10 mouse cellular contexts compared by ENCODE assay signal in the genomic region with DNA sequence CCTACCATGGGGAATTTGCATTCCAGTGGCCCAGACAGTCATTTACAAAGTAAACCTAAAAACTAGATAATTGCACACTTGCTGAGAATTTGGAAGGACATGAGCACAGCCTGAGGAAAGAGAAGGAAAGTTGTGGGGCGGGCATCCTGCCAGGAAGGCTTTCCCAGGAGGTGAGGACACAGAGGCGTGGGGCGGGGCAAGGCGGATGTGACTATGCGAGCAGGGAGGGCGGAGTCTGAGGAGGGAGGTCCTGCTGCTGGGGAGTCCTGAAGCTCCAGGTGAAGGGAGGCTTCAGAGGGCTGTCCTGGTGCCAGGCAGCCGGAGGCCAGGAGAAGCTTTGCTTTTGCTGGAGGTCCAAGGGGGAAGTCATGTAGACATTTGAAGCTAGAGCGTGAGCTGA.
DNase-seq lines count a peak whose midpoint lies in the region; ATAC-seq and TF ChIP-seq lines count a peak whose summit lies in the region.
"Had no signal": no experiment of that assay in that cellular context is flagged by ENCODE, and none has a peak within 500 bp of the region (broad histone marks: within the 10 kb centered on the region; RNA-seq: fewer than 3 reads in every experiment).

No protein-coding gene starts in this region.

- WGBS in hindbrain, embryonic 12.5 days: 66% methylated on average over 8 of the region's 8 CpGs
- WGBS in forebrain, postnatal 0 days: 64% methylated on average over 8 of the region's 8 CpGs

- no peak overlapping the region for H3K27ac ChIP-seq in hindbrain, embryonic 12.5 days
- H3K27ac ChIP-seq in forebrain, postnatal 0 days (ENCODE audit: low read depth, low read length): no peak overlapping the region

- H3K9me3 ChIP-seq in hindbrain, embryonic 12.5 days (replicated peaks): no peaks in the 10 kb centered on the region
- no peaks in the 10 kb centered on the region for H3K9me3 ChIP-seq in forebrain, postnatal 0 days (ENCODE audit: low read length)
- H3K9me3 ChIP-seq: megakaryocyte, embryonic 14.5 days had no signal

- H3K36me3 ChIP-seq in hindbrain, embryonic 12.5 days: no peaks in the 10 kb centered on the region
- H3K36me3 ChIP-seq in forebrain, postnatal 0 days (ENCODE audit: insufficient read depth): no peaks in the 10 kb centered on the region

- H3K4me1 ChIP-seq in hindbrain, embryonic 12.5 days: peaks cover 4% of the 10 kb centered on the region; the same call in 1 of the 2 replicates
- H3K4me1 ChIP-seq in forebrain, postnatal 0 days (ENCODE audit: insufficient read depth): no peaks in the 10 kb centered on the region

- H3K4me3 ChIP-seq in hindbrain, embryonic 12.5 days: no peak overlapping the region
- no peak overlapping the region for H3K4me3 ChIP-seq in forebrain, postnatal 0 days (ENCODE audit: low read depth, low read length)
- H3K4me3 ChIP-seq: erythroblast, embryonic 14.5 days; megakaryocyte, embryonic 14.5 days had no signal

- no peak for TF ChIP-seq CTCF in forebrain, postnatal 0 days (IDR thresholded peaks at IDR 0.05; ENCODE audit: low read depth)

- peak; percentile 41 for DNase-seq in cerebellum, adult 9-11 months
- DNase-seq in cerebellum, adult 11 months: no peak
- peak; percentile 12 for DNase-seq in Muller cell, postnatal 12 days (ENCODE audit: inconsistent ontology term)
- DNase-seq in heart, postnatal 25 days (ENCODE audit: low spot score): peak; percentile 38
- peak; percentile 79 for DNase-seq in lung, postnatal 14 days
- DNase-seq in embryo, embryonic 10 days (ENCODE audit: low spot score): no peak
- no peak for DNase-seq in forebrain, postnatal 0 days

- no peak overlapping the region for H3K4me2 ChIP-seq in hindbrain, embryonic 12.5 days (replicated peaks)
- no peak overlapping the region for H3K4me2 ChIP-seq in forebrain, postnatal 0 days (ENCODE audit: low read depth)

- H3K9ac ChIP-seq in hindbrain, embryonic 12.5 days: no peak overlapping the region
- H3K9ac ChIP-seq in forebrain, postnatal 0 days: no peak overlapping the region

- ATAC-seq in hindbrain, embryonic 12.5 days (ENCODE audit: low FRiP score): no peak
- no peak for ATAC-seq in forebrain, postnatal 0 days

- H3K27me3 ChIP-seq in hindbrain, embryonic 12.5 days: no peaks in the 10 kb centered on the region
- no peaks in the 10 kb centered on the region for H3K27me3 ChIP-seq in forebrain, postnatal 0 days (ENCODE audit: insufficient read depth, low read length)
- H3K27me3 ChIP-seq: megakaryocyte, embryonic 14.5 days had no signal

- intact Hi-C loops in heart, postnatal 25 days (cut with DNase I): loop anchor here (5.0 kb wide), 1 partner anchor 40 kb away; no protein-coding TSS in a partner anchor

Comparison
In these comparisons a context has a peak if more than half of its experiments do, and no peak if none do; other contexts are left out.
1. DNase-seq: peak in cerebellum, adult 9-11 months (single experiment), Muller cell, postnatal 12 days (single experiment), heart, postnatal 25 days (single experiment) and lung, postnatal 14 days (single experiment); none in cerebellum, adult 11 months (single experiment), embryo, embryonic 10 days (single experiment) and forebrain, postnatal 0 days (single experiment).